Mouse (Mus musculus): ENCODE measurements around the gene Uvrag.

DNA sequence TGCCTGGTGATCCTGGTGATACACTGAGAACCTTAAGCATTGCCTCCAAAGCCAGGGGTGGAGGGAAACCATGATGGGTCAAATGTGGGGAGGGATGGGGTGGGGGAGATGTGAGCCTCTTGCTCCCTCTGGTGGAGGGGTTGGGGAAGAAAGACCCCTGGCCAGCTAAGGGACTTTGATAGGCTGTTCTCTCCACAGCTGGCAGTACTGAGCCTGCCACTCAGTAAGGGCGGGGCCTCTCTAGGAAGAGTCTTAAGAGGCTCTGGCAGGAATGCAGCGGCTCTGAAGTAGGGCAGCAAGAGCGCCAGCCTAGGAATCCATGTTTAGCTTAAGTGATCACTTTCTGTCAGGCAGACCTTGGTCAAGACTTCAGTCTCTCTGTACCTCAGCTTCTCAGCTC is 299.1 kb downstream of the Uvrag start:
- TF ChIP-seq CHD2 (IDR thresholded peaks at IDR 0.05; ENCODE audit: low read length) = no peak
- TF ChIP-seq MAX (IDR thresholded peaks at IDR 0.05; ENCODE audit: low read length) = no peak
- peak; percentile 28 to 53 (median 40); a peak in 5 of 6 replicates for TF ChIP-seq CTCF (IDR thresholded peaks at IDR 0.05 in 2 of 3, conservative IDR thresholded peaks at IDR 0.05 in 1 of 3; ENCODE audit: control insufficient read depth in 1 of 3, insufficient read depth in 1 of 3, low read depth in 2 of 3, low read length in 3 of 3, poor library complexity in 1 of 3, severe bottlenecking in 1 of 3)
